Mouse (Mus musculus) erythroblast, embryonic 14.5 days (primary cell): ENCODE results near the gene Elobl. TPM values are rescaled to one million over a fixed set of nuclear protein-coding genes. Genes with fewer than 3 reads are reported as not detected.

Experiments used
- H3K27me3 ChIP-seq: 2 replicates; pipeline ENCODE4 v1.6.1; 2012; ENCODE audit warnings: inconsistent platforms; ENCODE audit not compliant: control insufficient read depth
- H3K36me3 ChIP-seq: 2 replicates; pipeline ENCODE4 v1.6.1; 2012; ENCODE audit warnings: mild to moderate bottlenecking, inconsistent platforms; ENCODE audit not compliant: control insufficient read depth
- H3K4me1 ChIP-seq: 2 replicates; pipeline ENCODE4 v1.6.1; 2012; ENCODE audit warnings: inconsistent platforms; ENCODE audit not compliant: control insufficient read depth
- H3K4me3 ChIP-seq: replicated peaks from 2 replicates; pipeline ENCODE3; 2012; ENCODE audit warnings: moderate library complexity, mild to moderate bottlenecking, inconsistent platforms
- H3K9me3 ChIP-seq: 2 replicates; pipeline ENCODE4 v1.6.1; 2012; ENCODE audit warnings: low read length, inconsistent platforms, mixed read lengths; ENCODE audit not compliant: control insufficient read depth
- GATA1 ChIP-seq: IDR thresholded peaks from 2 replicates; pipeline ENCODE4 v1.6.1; 2012; ENCODE audit warnings: low read length, inconsistent platforms, mixed read lengths
- TAL1 ChIP-seq: IDR thresholded peaks from 3 replicates; pipeline ENCODE4 v1.6.1; 2012; ENCODE audit warnings: low read length, inconsistent platforms, mixed read lengths
- polyA plus RNA-seq: library from polyadenylated mRNA; stranded (reverse); fragments of >175 nt; gene quantifications from 2 replicates; pipeline ENCODE4 v1.2.3, GENCODE M21; 2012

The Elobl gene
- not detected in 2 replicates for polyA plus RNA-seq

DNA sequence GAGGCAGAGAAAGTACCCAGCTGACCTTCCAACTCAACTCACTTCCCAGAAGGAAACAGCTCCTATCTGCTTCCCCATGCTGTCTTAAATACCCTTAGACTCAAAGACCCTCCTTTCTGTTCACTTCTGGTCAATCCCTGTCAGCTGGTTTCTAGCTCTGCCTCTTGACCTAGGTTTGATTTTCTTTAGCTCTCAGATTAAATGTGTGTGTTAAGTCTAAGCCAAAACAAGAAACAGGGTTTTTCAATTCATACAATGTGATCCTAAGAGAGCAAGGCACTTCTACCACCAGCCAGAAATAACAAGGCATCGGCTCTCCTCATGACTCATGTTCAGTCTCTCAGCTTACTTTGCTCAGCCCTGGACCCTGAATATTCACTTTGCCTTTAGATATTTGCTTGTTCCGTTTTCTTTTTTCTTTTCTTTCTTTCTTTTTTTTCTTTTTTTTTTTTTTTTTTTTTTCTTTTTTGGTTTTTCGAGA, at the start of gene Elobl:
Gene Elobl (minus strand): TSS at position 51 of the 481 bp plus-strand sequence.
- TF ChIP-seq GATA1 (no peak), TAL1 (no peak)
- Histone ChIP-seq H3K27me3 (no peaks in the 10 kb centered on the region), H3K4me1 (no peaks in the 10 kb centered on the region)

DNA sequence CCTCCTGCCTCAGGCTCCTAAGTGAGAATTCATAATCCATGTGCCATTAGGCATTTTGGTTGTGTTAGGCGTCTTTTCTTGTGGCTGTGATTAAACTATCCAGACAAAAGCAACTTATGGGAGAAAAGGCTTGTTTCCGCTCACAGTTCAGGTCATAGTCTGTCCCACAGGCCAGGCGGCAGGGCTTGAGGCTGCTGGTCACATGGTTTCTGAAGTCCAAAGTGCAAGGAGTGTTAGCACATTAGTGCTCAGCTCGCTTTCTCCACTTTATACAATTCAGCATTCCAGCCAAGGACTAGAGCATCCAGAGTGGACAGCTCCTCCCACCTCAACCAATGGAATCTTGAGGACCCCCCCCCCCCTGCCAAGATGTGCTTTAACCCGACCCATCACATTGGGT, 45.5 kb upstream of the Elobl start:
- no peak for TF ChIP-seq TAL1
- no peak for TF ChIP-seq GATA1
- Histone ChIP-seq H3K36me3 (peaks cover 95% of the 10 kb centered on the region), H3K4me3 (no peak overlapping the region), H3K4me1 (peaks cover 21% of the 10 kb centered on the region), H3K9me3 (no peaks in the 10 kb centered on the region), H3K27me3 (no peaks in the 10 kb centered on the region)

More for the DNA sequence above, at the start of gene Elobl:
- Histone ChIP-seq H3K36me3 (no peaks in the 10 kb centered on the region), H3K9me3 (no peaks in the 10 kb centered on the region), H3K4me3 (no peak within 1 kb of the TSS)

DNA sequence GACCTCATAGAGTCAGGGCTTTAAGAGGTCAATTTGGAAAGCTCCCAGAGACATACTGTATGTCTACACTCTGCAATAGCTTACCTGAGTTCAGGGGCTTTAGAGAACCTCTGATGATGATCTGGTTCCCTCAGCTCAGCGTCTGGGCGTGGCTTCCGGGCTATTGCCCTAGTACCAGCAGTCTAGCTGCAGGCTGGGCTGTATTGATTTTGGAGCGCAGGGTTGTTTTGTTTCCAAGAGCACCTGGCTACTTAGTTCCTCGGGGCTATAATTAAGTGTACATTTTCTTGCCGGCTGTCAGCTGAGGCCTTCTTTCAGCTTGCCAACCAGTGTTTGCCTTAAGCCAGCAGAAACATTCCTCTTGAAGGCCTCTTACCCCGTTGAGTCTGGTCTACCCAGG, 42.8 kb upstream of the Elobl start:
- Histone ChIP-seq H3K4me1 (peaks cover 4% of the 10 kb centered on the region), H3K4me3 (no peak overlapping the region), H3K36me3 (peaks cover 93% of the 10 kb centered on the region), H3K27me3 (no peaks in the 10 kb centered on the region), H3K9me3 (no peaks in the 10 kb centered on the region)
- no peak for TF ChIP-seq GATA1
- TF ChIP-seq TAL1, result no peak

DNA sequence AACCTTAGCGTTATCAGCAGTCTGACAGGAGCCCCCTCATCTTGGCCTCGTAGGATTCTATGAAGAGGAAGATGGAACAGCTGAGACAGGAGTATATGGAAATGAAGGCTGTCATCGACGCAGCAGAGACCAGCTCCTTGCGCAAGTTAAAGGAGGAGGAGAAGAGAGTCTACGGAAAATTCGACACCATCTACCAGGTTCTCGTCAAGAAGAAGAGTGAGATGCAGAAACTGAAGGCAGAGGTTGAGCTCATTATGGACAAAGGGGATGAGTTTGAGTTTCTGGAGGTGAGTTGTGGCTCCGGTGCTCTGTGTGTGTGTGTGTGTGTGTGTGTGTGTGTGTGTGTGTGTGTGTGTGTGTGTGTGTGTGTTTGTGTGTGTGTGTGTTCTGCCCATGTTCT, 42.3 kb upstream of the Elobl start:
- H3K36me3 ChIP-seq, result peaks cover 91% of the 10 kb centered on the region
- no peak for TF ChIP-seq GATA1
- TF ChIP-seq TAL1, result no peak
- H3K4me3 ChIP-seq, result no peak overlapping the region
- no peaks in the 10 kb centered on the region for H3K27me3 ChIP-seq
- H3K4me1 ChIP-seq, result peaks cover 4% of the 10 kb centered on the region
- H3K9me3 ChIP-seq, result no peaks in the 10 kb centered on the region

DNA sequence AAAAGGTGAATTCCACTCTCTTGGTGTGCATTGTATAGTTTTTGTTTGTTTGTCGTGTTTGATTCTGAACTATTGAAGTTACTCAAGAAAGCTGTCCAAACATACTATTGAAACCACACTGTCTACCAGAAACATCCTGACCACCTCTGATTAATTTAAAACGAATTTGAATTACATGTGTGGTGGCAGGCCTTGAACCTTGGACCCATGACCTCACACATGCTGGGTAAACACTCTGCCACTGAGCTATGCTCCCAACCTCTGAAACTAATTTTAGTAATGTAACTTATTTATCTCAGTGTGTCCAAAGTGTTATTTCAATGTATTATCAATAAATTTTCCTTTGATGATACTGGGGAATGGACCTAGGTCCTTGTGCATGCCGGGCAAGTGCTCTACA, 40.9 kb upstream of the Elobl start:
- H3K27me3 ChIP-seq, result no peaks in the 10 kb centered on the region
- TF ChIP-seq GATA1, result no peak
- TF ChIP-seq TAL1, result no peak
- no peak overlapping the region for H3K4me3 ChIP-seq
- peaks cover 89% of the 10 kb centered on the region for H3K36me3 ChIP-seq
- H3K4me1 ChIP-seq, result peaks cover 17% of the 10 kb centered on the region
- H3K9me3 ChIP-seq, result no peaks in the 10 kb centered on the region

DNA sequence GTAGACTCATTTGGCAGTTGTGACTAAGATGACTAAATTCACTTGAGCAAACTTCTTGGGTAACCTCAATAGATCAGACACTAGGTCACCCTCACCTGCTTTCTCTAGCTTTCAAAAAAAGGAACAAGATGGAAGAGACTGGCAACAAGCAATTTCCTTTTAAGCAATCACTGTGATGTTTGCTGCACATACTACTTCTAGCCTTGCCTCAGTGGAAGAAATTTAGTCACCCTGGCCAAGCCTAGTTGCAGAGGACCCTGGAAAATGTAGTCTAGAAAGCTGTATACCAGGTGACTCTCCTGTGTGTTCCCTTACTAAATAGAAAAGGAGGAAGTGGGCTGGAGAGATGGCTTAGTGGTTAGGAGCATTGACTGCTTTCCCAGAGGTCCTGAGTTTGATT, 39.7 kb upstream of the Elobl start:
- Histone ChIP-seq H3K4me3 (no peak overlapping the region), H3K36me3 (peaks cover 87% of the 10 kb centered on the region), H3K4me1 (peaks cover 26% of the 10 kb centered on the region), H3K9me3 (no peaks in the 10 kb centered on the region), H3K27me3 (no peaks in the 10 kb centered on the region)
- no peak for TF ChIP-seq TAL1
- no peak for TF ChIP-seq GATA1

DNA sequence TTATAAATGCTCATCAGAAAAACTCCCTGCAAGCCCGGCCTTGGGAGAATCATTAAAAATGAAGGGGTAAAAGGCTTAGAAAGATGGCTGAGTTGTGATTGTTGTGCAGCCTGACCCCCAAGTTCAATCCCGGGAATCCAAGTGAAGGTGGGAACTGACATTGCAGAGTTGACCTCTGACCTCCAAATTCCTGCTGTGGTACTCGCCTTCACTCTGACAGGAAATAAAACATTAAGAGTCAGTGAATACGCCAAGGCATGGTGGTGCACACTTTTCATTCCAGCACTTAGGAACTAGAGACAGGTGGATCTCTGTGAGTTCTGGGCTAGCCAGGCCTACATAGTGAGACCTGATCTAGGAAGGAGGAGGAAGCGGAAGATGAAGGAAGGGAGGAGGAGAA, 38.7 kb upstream of the Elobl start:
- no peak overlapping the region for H3K4me3 ChIP-seq
- H3K27me3 ChIP-seq, result no peaks in the 10 kb centered on the region
- peaks cover 34% of the 10 kb centered on the region for H3K4me1 ChIP-seq
- no peaks in the 10 kb centered on the region for H3K9me3 ChIP-seq
- TF ChIP-seq GATA1 (no peak), TAL1 (no peak)
- H3K36me3 ChIP-seq, result peaks cover 81% of the 10 kb centered on the region

DNA sequence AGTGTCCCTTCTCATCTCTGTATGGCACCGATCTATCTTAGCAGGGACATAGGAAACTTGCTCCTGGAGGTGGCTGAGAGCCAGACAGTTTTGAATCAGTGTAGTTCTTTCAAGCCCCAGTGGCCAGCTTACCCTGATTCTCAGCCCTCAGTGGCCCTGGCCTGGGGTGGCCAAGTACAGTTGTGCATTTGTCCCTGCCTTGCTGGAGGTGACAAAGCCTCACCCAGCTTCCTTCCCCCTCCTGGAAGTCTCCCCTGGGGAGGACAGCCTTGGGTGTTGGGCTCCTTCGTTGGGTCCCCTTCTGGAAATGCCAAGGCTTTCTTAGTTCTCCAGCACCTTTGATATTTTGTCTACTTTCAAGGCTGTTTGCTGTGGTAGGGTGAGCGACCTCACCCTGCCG, 37.0 kb upstream of the Elobl start:
- TF ChIP-seq TAL1 (no peak), GATA1 (no peak)
- peaks cover 52% of the 10 kb centered on the region for H3K4me1 ChIP-seq
- no peak overlapping the region for H3K4me3 ChIP-seq

DNA sequence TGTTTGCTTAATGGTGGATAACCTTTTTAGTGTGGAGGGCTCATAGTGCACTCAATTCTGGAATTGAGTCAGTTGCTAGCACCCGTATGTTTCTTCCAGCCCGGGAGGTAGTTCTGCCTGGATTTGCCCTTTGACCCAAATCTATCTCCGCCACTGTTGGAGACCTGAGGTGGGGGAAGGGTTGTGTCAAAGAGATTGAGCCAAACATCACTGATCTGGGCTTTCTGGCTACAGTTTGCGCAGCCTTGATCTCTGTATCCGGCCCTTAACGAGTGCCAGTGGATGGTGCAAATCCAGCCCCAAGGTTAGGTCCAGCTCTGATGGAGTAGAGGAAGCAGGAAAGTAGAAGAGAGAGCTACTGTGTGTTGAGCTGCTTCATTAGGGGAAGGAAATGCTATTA, 36.3 kb upstream of the Elobl start:
- Histone ChIP-seq H3K36me3 (peaks cover 60% of the 10 kb centered on the region), H3K9me3 (no peaks in the 10 kb centered on the region), H3K4me3 (no peak overlapping the region), H3K27me3 (no peaks in the 10 kb centered on the region), H3K4me1 (peaks cover 58% of the 10 kb centered on the region)
- TF ChIP-seq GATA1 (no peak), TAL1 (no peak)

More for the DNA sequence above, 37.0 kb upstream of the Elobl start:
- Histone ChIP-seq H3K9me3 (no peaks in the 10 kb centered on the region), H3K27me3 (no peaks in the 10 kb centered on the region), H3K36me3 (peaks cover 66% of the 10 kb centered on the region)

DNA sequence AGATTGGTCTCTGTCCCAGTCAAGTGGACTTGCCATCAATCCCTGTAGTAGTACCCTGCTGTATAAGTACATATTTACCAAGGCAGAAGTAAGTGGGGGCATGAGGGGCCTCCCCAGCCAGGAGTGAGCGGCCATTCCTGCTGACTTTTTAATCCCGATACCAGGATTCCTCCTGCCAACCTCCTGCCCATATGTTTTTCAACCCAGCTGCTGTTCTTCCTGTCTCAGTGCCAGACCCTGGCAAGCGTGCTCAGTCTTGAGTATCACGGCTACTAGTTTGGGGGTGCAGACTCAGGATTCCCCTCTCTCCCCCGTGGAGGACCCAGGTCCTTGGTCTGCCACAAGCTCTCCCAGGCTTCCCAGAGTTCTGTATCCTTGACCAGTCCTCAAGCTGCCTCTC, 35.9 kb upstream of the Elobl start:
- peak overlapping the region; percentile 24 for H3K4me3 ChIP-seq
- peaks cover 62% of the 10 kb centered on the region for H3K4me1 ChIP-seq
- peaks cover 58% of the 10 kb centered on the region for H3K36me3 ChIP-seq

More for the DNA sequence above, 35.9 kb upstream of the Elobl start:
- TF ChIP-seq GATA1 (no peak), TAL1 (no peak)
- Histone ChIP-seq H3K9me3 (no peaks in the 10 kb centered on the region), H3K27me3 (no peaks in the 10 kb centered on the region)
